Mouse (Mus musculus) granulocyte monocyte progenitor cell, adult 5-6 weeks (primary cell): ENCODE measurements around the gene Robo3. TPM values are rescaled to one million over a fixed set of nuclear protein-coding genes. Genes with fewer than 3 reads are reported as not detected.

ENCODE experiments used
- ATAC-seq: replicated peaks from 2 replicates; pipeline ENCODE4 v1.8.0; 2016; ENCODE audit warnings: mild to moderate bottlenecking, moderate TSS enrichment, inconsistent platforms; ENCODE audit not compliant: poor library complexity, severe bottlenecking
- total RNA-seq, 2 experiments: library from RNA; stranded (forward) in 1 of 2; stranded (reverse) in 1 of 2; fragments of 200-712, 200-1000 nt in 1 of 2; fragments of >200 nt in 1 of 2; fragmentation: Nextera tagmentation in 1 of 2; gene quantifications; 2 replicates each; pipeline ENCODE4 v1.2.3; 2014 to 2017

Robo3 gene
- total RNA-seq (2014; fragmentation: Nextera tagmentation) (0.95 TPM in 1 of 2 replicates, not detected in the other), total RNA-seq (2017) (0.13 and 2.2 TPM in 2 replicates)

DNA sequence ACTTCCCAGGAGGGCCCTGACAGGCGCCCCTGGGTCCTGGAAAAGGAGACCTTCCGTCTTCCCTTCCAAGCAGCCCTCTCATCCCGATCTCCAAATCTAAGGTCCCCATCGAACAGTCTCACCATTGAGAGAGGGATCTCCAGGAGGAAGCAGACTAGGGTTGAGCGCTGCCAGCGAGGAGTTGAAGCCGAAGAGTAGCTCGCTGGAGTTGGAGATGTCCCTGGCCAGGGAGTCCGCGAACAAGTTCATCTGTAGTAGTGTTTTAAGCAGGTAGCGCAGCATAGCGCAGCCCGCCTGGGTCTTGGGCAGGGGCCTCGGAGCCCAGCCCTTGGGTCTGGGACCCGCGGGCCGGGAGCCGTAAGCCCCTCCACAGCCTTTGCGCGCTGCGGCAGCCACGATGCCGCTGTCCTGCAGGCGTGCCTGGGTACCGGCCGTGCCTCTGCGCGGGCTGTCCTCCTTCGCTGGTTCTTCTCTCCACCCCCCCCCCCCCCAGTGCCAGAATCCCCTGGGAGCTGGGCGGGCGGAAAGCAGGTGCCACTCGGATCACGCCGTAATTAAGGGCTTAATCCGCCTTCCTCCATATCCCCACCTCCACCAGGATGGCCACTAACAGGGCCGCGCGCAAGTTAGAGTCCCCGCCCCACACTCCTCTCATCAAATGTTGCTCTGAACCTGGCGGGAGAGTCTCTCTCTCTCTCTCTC lies at the start of gene Robo3:
Gene Robo3 (minus strand): TSS at position 527 of the 702 bp plus-strand sequence.
- no peak for ATAC-seq

DNA sequence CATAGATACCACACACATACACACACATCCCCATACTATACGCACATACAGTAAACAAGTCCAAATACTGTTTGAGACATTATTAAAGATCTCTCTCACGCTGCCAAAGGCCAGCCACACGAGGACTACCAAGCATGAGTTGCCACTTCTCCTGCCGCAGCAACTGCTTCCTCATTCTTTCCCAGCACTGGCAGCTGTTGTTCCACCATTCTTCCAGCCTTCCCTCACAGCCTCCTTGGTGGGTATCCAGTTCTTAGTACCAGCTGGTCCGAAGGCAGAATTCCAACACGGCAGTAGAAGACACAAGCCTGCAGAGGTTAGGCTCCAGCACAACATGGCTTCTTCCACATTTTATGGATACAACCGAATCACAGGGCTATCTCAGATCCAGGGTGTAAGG lies 41.9 kb upstream of the Robo3 start:
- ATAC-seq: no peak; the same call in 1 of the 2 replicates

DNA sequence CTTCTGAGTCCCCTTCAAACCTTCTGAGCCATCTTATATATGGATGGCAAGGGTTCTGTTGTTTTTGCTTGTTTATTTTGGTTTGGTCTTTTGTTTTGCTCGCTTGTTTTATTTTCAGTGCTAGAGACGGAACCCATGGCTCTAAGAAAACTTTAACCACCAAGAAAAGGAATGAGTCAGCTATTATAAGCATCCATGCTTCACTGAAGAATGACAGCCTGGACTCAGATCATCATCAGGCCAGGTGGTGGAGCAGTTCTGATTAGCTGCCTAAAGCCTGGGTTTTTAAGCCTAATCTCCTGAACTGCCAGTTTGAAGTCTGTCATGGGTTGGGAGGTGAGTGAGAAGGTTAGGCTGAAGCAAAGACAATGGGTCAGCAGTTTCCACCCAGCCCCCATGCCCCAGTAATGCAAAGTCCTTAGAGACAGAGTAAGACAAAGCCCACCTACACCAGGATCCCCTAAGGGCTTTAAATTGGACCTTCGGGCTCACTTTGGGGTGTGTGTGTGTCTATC lies 40.6 kb upstream of the Robo3 start:
- ATAC-seq: no peak

DNA sequence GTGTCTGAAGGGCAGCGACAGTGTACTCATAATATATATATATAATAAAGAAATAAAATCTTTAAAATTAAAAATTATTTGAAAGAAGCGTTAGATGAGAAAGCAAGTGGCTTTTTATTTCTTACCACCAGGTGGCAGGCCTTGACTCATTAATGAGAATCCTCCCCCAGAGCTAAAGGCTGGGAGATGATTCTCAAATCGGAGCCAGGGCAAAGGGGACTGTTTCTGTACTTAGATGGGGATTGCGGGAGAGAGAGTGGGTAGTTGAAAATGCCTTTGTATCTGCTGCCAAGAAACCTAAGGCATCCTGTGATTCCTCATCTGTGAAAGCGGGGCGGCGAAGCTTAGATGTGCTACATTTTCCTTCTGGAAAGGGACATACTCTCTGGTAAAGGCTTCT lies 29.7 kb upstream of the Robo3 start:
- peak; percentile 62 for ATAC-seq

DNA sequence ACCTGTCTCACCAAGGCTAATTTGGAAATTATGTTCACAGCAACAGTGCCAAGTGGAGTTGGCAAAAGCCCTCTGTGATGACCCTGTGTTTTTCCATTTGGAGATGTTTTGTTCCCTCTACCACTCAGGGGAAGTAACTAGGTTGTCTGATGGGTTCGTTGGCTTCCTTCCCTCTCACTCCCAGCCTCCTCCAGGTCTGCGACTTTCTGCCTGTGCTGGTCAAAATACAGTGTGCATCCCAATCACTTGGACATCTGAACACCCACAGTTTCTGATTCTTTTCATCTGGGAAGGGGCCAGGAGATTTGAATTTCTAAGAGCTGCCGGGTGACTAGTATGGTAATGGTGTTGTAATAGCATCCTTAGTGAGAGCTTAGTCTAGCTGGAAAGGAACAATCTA lies 28.5 kb upstream of the Robo3 start:
- ATAC-seq: no peak

DNA sequence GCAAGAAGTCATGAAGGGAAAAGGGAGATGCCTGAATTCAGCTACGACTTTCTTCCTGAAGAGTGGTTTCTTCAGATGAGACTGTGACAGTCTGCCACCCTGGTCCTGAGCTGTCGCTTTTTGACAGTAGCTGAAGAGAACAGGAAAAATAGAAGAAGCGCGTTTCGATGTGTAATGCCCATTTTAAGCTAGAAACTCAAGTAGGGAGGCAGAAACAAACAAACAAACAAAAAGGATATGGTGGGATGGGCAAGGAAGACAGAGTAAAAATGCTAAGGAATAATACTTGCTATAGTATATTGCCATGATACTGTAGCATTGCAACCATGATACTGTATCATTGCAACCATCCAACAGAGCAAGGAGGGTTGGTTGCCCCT lies 27.9 kb upstream of the Robo3 start:
- no peak for ATAC-seq

DNA sequence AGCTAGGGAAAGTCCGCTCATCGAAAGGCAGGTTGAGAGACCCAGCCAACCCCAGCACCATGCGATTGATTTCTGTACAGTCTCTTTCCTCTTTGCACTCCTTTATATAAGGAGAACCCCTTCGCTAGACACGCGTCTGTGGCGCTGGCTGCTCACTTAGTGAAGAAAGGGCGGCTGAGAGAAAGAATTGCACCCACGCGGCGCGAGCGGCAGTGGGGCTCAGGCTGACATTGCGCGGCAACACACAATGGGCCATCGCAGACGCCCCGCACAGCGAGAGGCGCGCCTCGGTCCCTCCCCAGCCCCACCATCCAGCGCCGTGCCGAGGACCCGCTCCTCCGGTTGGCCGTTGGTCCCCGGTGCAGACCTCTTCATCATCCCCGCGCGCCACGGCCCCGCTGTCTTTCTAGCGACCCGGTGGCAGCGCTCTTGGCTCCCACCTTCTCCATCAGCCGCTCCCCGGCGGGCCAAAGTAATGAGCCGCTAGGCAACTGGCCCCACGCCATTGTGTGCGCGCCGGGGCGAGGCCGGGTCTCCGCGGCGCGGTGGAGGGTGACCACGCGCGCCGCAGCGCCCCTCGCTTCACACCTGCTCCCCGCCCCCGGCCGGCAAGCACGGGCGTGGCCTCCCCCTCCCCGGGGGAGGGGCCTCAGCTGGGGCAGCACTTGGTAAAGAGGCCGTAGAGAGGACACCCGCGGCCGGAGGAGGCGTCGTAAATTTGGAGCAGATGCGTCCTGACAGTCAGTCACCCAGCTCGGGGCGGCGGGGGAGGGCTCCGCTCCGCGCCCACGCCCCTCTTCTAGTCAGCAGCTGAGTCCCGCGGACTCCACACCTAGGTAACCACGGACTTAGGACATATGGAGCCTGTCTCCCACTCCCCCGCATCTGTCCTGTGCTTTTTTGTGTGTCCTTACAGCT lies 27.3 kb upstream of the Robo3 start:
- ATAC-seq: peak; percentile 45

DNA sequence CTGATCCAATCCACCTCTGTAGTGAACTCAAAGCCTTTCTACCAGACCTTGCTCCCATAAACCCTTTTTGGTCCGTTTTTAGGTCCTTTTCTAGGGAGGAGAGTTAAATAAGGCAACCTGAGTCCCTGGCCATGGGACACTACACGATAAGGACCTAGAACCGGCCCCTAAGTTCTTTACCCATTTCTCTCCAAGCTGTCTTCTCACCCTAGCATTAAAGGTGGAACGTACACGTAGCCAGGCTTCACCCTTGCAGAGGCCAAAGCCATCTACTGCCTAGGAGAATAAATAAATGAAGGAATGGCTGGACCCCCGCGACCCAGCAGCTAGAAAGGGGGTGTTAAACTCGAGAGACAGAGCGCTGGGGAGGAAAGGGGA lies 26.6 kb upstream of the Robo3 start:
- ATAC-seq: no peak

DNA sequence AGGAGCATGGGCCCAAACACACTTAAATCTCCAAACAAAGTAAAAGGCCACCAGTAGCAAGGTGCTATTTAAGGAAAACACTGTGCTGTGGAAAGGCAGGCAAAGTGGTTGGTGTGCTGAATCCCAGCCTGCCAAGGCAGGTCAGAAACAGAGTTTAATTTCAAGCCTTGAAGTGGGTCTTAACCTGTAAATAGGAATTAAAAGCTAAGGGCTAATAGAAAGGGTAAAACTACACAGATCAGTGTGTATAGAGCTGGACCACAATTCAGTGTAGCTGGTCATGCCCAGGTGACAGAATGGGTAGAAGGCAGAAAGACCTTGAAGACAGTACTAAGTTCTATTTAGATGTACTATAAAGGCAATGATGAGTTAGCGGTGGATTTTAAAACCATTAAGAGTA lies 24.1 kb upstream of the Robo3 start:
- ATAC-seq: no peak

DNA sequence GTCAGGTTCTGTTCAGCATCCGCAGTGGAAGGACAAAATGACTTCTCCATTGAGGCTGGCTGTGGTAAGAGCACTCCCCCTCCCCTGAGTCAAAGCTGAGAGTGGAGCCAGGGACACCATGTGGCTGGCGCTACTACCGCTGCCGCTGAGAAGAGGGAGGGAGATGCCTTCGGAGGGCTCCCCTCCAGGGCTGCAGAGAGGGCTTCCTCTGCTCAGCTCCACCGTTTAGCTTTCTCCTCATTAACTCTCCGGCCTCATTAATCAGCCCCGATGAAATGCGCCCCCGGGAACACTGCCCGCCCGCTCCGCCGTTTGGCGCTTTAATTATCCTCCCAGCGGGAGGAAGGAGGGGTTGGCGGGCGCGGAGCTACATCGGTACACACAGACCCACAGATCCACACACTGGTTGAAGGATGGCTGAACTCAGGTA lies 23.4 kb upstream of the Robo3 start:
- peak; percentile 30; the same call in 1 of the 2 replicates for ATAC-seq

DNA sequence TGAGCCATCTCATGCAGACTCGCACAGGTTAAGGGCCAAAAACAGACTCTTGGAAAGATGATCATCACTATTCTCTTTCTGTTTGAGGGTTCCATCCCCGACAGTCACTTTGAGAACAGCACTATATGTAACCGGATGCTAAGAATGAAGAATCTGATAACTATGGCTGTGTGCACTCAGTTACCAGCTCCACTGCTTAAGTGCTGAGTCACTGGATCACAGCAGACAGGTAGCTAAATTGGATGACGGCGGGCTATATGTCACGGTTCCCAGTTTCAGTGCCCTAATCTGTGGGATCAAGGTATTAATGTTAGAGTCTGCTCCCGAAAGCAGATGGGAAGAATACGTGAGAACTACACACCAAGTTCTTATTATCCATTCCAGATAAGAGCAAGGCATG lies 22.8 kb upstream of the Robo3 start:
- ATAC-seq: no peak

DNA sequence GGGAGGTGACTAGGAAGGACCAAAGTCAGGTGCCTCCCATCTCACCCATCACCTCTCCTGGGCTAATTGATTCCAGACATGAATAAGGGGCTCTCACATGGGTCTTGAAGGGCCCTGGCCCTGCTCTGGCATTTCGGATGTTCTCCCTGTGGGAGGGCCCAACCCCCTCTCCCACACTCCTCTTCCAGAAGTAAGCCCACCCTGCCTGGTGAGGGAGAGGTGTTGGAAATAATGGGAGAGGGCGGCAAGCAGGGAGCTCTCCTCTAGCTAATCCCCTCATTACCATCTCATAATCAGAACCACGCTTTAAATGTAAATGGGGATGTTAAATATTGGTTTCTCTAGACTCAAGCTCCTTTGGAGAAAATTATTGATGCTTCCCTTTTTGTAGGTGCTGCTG lies 21.9 kb upstream of the Robo3 start:
- no peak for ATAC-seq

DNA sequence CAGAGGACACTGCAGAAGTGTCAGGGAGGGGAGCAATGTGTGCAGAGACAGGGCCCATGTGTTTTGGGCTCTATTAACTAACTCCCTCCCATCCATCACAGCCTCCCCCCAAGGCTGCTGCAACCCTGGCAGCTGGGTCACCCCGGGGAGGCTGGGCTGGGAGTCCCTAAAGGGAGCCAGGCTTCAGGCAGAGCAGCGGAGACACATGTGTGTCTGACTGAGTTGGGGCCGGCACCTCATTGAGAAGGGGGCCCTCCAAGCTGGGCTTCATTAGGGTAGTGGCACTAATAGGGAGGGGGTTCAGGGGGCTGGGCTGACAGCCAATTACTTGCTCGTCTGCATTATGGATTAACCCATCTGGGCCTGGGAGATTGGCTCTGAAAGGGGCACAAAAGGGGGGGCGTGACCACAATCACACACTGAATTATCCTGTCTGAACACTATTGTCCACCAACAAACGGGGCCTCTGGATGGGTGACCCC lies 21.0 kb upstream of the Robo3 start:
- no peak for ATAC-seq

DNA sequence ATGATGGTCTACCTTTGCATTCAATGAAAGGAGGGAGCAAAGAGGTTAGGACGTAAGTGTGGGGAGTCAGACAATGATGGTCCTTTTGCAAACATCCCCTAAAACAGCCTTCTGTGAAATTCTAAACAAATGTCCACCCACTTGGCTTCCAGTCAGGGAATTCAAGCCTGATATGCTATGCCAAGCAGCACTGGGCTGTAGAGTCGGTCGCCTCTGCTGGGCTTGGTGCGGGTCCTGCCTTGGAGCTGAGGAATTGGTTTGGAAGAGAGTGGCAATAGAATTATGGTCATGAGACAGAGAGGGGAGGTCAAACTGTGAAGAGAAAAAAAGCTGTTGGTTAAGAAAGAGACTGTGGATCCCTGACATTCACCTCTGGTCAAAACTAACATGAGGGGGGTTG lies 20.3 kb upstream of the Robo3 start:
- ATAC-seq: no peak

DNA sequence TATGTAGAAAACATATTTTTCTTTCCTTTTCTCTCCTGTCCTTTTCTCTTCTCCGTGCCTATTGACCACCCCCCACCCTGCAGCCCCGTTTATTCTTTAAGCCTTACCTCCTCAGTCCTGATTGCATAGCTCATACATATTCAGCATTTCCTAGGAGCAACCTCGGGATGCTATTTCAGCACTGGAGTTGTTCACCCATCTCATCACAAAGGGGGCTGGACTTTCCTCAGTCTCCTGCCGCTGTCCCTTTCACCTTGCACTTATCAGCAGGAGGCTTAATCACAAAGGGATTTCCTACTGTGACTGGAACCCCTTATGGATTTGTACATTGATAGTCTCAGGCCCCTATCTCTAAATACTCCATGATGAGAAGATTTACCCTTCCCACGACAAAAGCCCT lies 19.4 kb upstream of the Robo3 start:
- no peak for ATAC-seq

DNA sequence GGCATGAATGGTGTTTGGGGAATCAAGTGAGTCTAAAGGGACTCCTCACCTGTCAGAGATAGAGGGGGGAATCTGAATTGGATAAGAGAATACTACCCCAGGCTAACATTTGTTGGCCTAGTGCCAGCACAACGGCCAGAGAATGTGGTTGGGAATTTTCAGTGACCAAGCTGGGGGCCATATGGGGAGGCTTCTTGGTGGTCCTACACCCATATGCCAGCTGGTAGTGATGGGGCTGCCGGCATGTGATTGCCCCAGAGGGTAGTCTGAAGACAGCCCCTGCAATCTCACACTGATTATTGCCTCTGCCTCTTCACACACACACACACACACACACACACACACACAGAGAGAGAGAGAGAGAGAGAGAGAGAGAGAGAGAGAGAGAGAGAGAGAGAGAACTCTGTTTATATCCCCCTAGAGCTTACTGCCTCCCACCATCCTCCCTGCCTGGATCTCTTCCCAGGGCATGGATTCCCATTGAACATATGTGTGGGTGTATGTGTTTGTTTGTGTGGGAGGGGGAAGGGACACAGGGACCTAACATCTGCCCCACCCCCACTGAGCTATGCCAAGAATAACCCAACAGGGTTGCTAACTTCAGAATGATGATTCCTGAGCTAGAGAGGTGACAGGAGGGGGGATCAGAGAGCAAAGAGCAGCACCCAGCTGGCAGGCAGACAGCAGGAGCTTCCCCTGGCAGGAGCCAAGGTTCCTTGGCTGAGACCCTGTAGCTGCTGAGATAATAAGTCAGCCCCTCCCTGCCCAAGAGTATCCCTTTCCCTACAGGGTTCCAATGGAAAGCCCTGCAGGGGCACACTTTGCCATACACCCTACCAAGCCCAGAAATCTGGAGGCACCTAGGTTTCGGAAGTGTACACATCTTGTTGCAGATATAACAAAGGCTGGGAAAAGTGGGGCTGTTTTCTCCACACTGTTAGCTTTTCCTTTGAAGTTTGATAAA lies 5.0 kb upstream of the Robo3 start:
- ATAC-seq: no peak

DNA sequence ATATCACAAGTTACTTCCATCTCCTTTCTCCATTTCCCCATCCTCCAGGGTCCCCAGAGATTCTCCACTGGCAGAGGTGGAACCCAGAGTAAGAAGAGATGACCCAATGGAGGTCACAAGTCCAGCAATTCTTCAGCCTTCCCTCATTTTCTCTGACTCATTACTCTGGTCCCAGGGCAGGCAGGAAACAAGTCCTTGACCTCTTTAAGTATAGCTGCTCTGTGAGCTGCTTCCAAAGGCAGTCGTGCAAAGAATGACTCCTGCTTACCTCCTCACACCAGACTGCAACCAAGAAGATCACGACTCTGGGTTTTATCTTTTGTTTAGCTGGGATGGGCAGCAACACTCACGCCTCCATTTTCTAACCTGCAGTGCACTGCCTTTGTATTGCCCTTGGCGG lies 2.6 kb upstream of the Robo3 start:
- ATAC-seq: no peak

DNA sequence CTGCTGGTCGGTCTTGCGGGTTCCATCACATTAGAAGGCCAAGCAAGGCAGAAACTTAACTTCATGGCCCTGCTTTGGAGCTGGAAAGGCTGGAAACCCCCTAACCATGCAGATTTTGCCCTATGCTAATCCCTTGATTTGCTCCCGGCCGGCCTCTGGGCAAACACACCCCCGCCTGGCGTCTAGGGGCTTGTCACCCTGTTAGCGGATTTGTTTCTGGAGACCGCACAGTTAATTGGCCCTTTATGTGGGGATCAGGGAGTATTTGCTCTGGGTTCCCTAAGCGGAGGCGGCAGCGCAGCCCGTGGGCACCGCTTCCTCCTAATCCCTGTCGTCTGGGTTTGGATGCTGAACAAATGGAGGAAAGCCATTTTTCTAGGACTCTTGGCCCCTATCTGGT lies 1.9 kb upstream of the Robo3 start:
- ATAC-seq: no peak

DNA sequence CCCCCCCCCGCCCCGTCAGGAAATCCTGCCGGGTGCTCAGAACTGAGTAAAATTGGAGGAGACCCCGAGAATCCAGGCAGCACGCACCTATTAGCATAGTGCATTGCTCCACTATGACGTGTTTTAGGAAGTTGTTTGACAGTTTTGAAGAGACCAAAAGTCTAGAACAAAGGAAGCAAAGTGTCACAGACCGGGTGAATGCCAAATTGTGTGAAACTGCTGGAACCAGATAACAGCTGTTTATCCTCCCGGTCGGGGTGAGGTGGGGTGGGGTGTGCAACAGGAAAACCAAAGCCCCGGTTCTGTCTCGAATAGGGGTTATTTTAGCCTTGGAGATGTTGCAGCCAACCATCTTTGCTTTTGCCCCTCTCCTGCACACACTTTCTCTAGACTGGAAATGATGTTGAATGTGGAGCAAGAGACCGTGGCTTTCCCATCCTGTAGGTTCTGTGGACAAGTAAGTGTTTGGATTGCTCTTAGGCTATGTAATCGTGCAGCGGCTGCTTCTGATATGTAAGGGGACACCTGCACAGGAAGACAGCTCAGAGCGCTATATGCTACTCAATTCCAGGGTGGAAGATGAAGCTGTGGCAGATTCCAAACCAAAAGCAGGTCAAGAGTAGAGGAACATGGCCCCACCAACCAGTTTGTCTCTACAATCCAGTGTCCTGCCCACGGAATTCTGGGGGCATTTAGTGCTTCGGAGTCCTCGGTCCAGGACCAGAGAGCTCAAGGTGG lies 946 bp upstream of the Robo3 start:
- peak; percentile 16 for ATAC-seq
